Mouse (Mus musculus) kidney, adult 11 months (tissue): ENCODE data around the gene Alx1.

Experiments
- DNase-seq: peaks from one replicate; pipeline ENCODE4 v3.0.0; 2022

The Alx1 gene

DNA sequence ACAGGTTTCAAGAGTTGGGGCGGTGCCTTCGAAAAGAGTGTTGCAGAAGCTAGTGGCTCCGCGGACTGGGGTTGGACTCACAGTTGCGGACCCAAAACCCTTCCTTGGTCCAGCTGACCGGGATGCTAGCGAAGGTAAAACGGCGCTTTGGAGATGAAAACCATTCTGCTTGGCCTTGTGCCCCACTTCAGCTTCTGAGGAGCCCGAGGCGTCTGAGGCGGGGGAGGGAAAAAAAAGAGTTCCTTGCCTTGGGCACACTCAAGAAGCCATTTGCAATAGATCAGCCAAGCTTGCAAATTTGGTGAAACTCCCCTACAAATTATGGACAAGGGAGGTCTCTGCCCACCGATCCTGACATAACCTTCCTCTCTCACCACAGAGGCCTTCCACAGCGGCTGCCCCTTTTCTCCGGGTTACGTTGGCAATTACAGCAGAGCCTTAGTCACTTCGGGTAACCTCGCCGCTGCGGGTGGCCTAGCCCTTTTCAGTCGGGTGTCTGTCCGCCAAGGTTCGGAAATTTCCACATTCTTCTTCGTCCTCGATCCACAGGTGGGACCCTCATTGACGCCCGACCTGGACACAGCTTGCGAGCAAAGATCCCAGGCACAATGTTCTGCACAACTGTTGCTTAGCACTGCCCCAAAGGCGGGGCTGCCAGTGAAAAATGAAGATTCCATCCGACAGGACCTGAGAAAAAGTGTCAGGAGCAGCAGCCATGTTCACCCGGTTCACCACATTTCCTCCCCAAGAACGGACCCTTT is at the start of gene Alx1:
Gene Alx1, minus strand, starts transcription at position 486 of the 761 bp plus-strand sequence.
- DNase-seq = no peak

DNA sequence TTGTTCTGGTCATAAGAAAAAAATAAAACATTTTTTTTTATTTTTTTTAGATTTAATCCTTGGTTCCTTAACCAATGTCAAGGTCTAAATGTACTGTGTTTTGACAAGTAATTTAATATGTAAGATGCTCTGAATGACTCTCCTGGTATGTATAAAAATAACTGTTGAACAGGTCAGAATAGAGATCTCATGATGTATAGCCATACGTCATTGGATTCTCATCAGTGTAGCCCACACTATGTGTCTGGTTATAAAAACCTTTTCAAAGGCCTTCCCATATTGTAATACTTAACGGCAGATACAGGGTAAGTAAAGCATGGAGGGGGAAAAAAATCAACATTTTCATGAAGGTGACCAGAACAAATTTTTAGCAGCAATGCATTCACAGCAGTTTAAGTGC is 19.6 kb upstream of the Alx1 start:
- no peak for DNase-seq

DNA sequence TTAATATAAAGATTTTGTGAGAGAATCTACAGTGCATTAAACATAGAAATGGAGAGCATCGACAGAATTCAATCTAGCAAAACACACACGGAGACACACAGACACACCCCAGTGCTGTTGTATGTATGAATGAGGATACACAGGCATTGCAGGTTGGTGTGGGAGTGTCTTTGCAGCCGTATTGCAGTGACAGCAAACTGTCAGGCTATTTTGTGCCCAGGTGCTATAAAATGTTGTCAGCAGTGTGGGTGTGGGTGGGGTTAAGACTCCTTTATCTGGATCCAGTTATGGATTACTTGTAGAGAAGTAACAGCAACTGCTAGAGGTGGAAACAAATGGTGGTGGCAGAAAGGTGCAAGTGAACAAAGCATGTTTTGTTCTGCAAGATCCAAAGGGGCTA is 16.6 kb upstream of the Alx1 start:
- no peak for DNase-seq

- DNase-seq = no peak
Measured at GRCm38 (mm10) chr10:103045019-103045418, 15.0 kb upstream of the Alx1 start.

- no peak for DNase-seq
Measured at GRCm38 (mm10) chr10:103035002-103035640, 5.1 kb upstream of the Alx1 start.

GRCm38 (mm10) chr10:103030931-103031330 is 916 bp upstream of the Alx1 start:
- DNase-seq = no peak

- DNase-seq = no peak
Measured at GRCm38 (mm10) chr10:103029132-103029729, 784 bp downstream of the Alx1 start.

- DNase-seq = peak; percentile 27
Measured at GRCm38 (mm10) chr10:103028253-103029131, 1.5 kb downstream of the Alx1 start.

DNA sequence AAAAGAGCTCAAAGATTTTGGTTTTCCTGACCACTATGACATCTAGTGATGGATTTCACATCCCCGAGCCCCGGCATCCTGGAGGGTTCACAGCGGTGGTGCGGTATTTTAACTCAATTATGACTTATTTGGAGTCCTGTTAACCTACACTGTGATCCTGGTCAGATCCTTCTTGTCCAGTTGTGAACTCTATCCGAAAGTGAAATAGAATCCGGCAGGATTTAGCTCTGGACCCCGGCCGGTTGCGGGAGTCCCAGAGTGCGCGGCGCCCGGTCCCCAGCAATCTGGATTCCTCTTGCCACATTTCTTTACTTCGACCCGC is 2.1 kb downstream of the Alx1 start:
- DNase-seq = no peak

DNA sequence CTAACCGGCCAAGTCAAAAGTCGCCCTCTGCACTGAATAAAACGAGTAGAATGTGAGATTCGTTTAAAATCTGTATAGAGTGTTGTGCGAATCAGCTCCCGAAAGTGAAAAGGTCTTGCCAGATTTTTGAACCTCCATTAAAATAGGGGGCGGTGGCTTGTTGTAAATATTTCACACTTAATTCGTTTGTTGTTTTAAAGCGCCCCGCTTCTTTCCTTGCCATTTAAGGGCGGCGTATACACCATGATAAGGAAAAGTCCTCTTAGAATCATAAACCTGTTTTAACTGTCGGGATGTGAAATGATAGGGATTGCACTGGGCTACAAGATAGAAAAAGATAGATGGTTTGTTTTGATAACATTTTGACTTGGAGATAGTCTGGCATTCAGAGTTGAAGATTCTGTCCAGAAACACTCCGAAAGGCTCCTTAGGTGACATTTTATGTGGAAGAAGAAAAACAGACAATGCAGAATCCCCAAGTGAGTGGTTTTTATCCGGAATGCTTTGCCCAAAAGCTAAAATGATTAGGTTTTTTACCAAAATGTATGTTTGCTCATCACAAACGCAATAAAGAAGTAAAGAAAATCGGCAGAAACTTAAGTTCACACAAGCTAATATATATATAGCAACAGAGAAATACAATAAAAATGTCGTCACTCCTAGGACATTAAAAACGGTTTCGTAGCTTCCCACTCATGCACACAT is 2.6 kb downstream of the Alx1 start:
- no peak for DNase-seq

DNA sequence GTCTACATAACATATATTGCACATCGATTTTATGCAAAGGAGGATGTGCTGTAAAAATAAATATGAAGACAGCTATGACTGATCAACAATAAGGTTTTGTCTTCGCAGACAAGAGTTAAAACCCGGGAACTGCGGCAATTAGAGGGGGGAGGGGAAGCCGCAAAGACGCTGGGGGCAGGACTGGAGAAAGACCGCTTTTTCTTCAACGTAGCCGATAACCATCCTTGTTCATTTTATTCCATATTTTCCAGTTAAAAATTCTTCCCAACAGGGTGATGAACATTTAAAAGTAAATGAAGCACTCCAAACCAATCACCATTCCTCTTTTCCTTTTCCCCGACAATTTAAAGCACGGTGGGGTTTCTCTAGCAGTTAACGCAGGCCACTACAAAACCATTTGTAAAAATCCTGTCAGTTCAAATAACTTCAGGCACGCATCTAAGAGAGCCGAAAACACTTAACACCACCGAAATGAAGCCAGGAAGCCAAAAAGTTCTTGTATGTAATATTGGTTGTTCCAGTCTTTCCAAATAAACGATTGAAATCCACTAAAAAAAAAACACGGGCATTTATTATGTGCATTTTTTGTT is 3.3 kb downstream of the Alx1 start:
- no peak for DNase-seq

DNA sequence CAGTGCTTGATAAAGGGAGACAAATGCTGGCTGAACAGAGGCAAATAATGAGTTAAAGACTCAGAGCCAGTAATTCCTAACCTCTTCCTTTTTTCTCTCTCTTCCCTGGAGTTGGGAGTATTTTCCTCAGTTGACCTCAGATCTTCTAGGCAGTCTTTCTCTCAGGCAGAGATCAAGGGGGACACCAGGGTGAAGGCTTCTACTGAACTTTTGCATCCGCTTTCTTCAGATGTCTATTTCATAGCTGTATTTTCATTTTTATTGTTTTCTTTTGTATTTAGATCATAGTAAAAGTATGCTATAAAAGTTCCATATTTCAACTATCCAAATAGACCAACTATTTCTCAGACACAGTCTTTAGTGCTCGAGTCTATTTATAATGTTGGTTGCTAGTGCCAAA is 27.5 kb downstream of the Alx1 start:
- no peak for DNase-seq

- DNase-seq = no peak
Measured at GRCm38 (mm10) chr10:103000902-103001301, 29.1 kb downstream of the Alx1 start.

DNA sequence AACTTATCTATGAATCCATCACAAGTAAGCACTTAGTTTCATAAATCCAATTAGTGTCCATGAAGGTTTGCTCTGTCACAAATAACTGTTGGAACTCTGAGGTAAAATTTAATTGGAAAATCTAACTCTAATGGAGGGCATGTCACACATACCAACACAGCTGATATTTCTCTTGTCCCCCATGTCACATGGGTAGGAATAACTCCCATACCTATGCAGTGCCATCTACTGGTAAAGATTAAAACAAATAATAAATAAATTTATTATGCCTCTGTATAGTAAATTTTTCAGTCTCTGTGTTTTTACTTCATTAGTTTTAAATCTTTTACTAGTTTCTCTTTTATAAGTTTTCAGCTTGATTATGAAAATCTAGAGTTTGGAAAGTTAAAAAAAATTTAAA is 30.4 kb downstream of the Alx1 start:
- no peak for DNase-seq

- DNase-seq = no peak
Measured at GRCm38 (mm10) chr10:102975106-102975505, 54.9 kb downstream of the Alx1 start.

- no peak for DNase-seq
Measured at GRCm38 (mm10) chr10:102959602-102960001, 70.4 kb downstream of the Alx1 start.
